Mouse (Mus musculus): ENCODE measurements around the gene Atg3. TPM values are rescaled to one million over a fixed set of nuclear protein-coding genes. Genes with fewer than 3 reads are reported as not detected.

Atg3 gene
- total RNA-seq (2023): 100 to 1,000 TPM in 1 of 2 experiments, 10 to 100 TPM in 1; 99.2 to 104 TPM

DNA sequence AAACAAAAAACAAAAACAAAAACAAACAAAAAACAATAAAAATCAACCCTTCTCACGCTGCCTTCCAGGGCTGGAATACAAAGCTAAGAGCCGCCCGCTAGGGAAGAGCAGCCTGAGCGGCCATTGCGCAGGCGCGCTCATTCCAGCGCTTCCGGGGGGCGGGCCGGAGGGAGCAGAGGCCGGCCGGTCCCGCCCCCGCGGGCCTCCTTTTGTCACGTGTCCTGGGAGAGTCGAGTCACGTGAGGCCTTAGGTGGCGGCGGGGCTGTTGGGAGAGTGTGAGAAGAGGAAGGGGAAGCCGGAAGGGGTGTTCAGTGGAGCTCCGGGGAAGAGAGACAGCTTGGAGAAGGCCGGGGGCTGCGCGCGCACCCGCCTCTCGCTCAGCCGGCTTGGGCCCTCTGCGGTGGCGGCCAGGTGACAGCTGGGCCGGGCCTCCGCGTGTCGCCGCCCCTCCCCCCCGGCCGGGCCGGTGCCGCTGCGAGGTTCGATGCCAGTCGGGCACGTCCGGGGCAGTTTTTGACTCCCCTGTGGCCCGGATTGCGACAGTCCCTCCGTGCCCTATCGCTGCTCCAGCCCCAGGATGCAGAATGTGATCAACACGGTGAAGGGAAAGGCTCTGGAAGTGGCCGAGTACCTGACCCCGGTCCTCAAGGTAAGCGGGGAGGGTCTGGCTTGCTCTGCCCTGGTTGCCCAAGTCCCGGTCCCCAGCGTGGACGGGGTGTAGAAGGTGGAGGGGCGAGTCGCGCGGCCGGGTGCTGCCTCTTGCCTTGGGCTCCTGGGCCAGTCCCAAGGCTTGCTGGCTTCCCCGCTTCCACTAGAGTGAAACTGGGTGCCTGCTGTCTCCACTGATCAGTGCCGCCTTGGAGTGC is at the start of gene Atg3, which contains the start of gene Slc35a5:
TSS of gene Atg3 (plus strand) at position 264 of the 867 bp plus-strand sequence.
TSS of gene Slc35a5 (minus strand) at position 185 of the 867 bp plus-strand sequence.

GRCm38 (mm10) chr16:45223648-45224388 is 65.2 kb downstream of the Atg3 start, which contains the start of gene Btla:
Gene Btla (plus strand): TSS chr16:45224315.

Other genes starting within 250 kb of the Atg3 start
- gene Cd200r3, start 215.1 kb upstream of the Atg3 start, total RNA-seq (2023): 1 to 10 TPM; 4.9 to 8.5 TPM
- gene Ccdc80, start 65.4 kb upstream of the Atg3 start, total RNA-seq (2023): 1 to 10 TPM; 2.4 to 3.3 TPM
- 10 to 100 TPM; 77.4 to 80.9 TPM for gene Slc35a5, start 79 bp upstream of the Atg3 start, total RNA-seq (2023)
- gene Btla, start 65.5 kb downstream of the Atg3 start, total RNA-seq (2023): 10 to 100 TPM in 1 of 2 experiments, 1 to 10 TPM in 1; 5.7 to 10.4 TPM